Mouse (Mus musculus) layer of hippocampus, postnatal 25 days (tissue): ENCODE measurements around the gene Pde6d. TPM values are rescaled to one million over a fixed set of nuclear protein-coding genes. Genes with fewer than 3 reads are reported as not detected.
"Not testable (repeated sequence)": the region's sequence is repeated elsewhere in the genome, so short reads cannot be mapped to it uniquely, and the experiment has no call there.

Experiments used
- DNase-seq, 2 experiments: peaks; one replicate each; pipeline ENCODE4 v3.0.0; 2022; ENCODE audit warnings: mixed read lengths in 2 of 2, low spot score in 1 of 2; ENCODE audit errors: extremely low spot score in 1 of 2
- total RNA-seq, 2 experiments: library from RNA; stranded (reverse); gene quantifications; 2 replicates each; pipeline ENCODE4 v1.2.3; 2021

Pde6d gene
- total RNA-seq, 2 experiments from 2014 or later, result 55.4 to 61.0 TPM

DNA sequence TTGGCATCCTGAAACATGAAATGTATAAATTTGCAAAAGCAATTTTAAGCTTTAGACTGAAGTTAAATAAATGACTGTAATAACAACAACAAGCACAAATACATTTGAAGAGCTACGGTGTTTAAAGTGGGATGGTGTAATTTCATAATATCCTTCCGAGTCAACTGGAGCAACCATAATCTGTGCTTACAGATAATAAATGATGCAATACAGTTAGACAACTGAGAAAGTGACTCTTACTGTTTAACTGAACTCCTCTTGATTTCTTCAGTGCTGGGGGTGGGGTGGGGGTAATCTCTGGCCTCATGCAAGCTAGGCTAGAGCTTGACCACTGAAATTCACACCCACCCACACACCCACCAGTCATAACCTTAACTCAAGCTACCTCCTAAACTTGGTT is 11.0 kb downstream of the Pde6d start:
- DNase-seq, result no peak

GRCm38 (mm10) chr1:86569292-86569860 is 13.1 kb downstream of the Pde6d start:
- DNase-seq, result no peak

- no peak for DNase-seq
Observed at GRCm38 (mm10) chr1:86568409-86568808, 14.0 kb downstream of the Pde6d start.

DNA sequence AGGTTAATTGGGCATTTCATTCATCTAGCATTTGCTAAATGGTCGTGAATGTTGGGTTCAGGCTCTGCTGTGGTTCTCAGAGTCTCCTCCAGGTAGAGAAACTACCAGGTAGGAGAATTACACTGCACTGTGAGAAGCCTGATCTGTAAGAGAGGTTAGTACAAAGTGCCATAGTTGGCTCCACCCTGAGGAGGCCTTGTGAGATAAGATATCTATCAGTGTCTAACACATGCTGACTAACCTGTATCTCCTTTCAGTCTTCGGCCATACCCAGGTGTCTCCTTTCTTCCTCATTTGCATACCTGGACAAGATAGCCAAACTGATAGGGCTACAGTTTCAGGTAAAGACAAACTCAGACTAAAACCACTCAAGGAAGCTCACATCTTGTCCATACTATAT is 19.8 kb downstream of the Pde6d start:
- DNase-seq, result no peak

GRCm38 (mm10) chr1:86559232-86559631 is 23.2 kb downstream of the Pde6d start:
- DNase-seq, result no peak

DNA sequence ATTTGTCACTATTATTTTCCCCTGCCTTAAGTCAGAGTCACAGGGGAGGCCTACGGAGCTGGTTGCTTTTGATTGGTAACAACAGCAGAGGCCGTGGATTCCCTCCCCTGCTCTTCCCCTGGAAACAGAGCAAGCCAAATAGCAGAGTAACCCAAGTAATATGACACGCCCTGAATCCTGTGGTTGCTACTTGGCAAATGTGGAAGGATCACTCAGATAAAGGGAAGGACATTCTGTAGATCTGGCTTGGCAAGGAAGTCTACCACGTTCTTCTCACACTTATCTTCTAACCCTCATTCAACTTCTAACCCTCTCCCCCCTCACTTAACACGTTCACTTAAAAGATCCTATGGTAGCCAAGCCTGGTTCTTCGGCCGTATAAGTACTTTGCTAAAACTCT is 24.6 kb downstream of the Pde6d start:
- no peak for DNase-seq

DNA sequence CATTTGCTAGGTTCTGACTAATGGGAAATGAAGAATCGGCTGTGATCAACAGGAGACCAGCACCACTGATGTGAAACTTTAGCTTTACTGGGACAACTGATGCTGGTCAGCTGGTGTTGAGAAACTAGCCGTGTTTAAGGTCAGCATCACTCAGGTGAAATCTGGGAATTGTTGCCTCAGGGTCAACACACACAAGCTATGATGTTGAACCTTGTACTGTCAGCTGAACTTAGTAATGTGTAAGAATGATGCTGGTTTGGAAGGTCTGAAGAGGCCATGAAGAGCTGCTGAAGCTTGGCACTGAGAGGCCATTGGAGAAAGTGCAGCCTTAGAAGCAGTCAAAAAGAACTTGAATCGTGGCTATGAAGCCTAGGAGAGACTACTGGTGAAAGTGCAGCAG is 26.8 kb downstream of the Pde6d start:
- no peak for DNase-seq

DNA sequence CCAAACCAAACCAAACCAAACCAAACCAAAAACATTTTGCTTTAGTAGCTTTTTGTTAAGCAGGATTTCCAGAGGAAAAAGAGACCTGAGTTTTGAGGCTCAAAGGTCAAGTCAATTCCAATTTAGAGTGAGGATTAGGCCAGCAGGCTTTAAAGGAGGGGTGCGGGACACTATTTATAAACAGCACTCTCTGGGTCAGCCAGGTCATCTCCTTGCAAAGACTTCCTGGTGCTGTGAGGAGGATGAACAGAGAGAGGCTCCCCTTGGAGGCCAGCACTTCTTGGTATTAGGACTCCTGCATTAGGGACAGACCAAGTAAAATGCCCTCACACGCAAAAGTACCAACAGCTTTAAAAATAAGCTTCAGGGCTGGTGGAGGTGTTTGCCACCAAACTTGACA is 30.6 kb downstream of the Pde6d start:
- no peak for DNase-seq

DNA sequence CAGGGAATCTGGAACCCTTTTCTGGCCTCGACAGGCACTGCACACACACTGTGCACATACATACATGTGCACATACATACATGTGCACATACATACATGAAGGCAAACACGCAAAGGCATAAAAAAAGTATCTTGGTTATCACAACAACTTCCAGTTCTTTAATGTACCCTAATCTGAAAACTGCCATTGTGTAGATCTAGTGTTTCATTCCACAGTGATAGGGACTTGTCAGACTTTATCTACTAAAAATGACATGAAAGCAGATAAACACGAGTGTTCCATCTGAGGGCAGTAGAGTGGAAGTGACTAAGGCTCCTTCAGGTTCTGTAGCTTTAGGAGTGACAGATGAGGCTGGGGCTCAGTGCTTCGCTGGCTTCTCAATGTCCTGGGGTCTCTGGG is 31.1 kb downstream of the Pde6d start:
- DNase-seq, result no peak

GRCm38 (mm10) chr1:86546797-86547196 is 35.6 kb downstream of the Pde6d start:
- DNase-seq, result no peak

DNA sequence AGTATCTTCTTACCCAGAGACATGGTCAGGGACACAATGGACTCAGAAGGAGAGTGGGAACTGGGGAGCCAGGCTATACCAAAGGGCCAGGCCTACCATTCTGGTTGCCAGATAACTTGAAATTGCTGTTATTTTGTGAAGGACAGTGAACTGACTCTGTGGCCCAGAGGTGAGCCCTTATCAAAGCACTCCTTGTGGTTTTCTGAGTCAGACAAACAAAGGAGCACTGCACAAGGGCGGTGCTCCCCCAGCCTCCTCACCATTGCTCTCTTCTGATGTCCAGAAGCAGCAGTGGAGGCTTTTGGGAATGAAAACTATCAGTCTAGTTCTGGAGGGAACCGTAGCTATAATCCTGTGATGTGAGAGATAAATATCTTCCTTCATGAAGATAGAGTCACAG is 39.8 kb downstream of the Pde6d start:
- no peak for DNase-seq

GRCm38 (mm10) chr1:86539583-86539982 is 42.8 kb downstream of the Pde6d start:
- DNase-seq, result not testable (repeated sequence)

DNA sequence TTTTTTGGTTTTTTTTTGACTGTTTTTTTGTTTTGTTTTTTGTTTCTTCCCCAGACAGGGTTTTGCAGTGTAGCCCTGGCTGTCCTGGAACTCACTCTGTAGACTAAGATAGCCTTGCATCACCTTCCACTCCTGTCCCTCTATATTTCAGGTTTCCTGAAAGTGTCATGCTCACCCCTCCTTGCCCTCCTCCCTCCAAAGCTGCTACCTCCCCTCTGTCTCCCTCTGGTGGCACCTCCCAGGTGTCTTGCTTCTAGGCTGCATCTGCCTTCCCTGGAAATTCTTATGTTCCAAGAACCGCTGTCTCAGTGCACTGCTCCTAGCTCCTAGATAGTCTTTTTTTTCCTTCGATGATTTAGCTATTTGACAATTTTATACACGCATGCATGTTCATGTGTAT is 44.0 kb downstream of the Pde6d start:
- DNase-seq, result no peak

- DNase-seq, result no peak
Observed at GRCm38 (mm10) chr1:86533411-86534130, 48.9 kb downstream of the Pde6d start.

DNA sequence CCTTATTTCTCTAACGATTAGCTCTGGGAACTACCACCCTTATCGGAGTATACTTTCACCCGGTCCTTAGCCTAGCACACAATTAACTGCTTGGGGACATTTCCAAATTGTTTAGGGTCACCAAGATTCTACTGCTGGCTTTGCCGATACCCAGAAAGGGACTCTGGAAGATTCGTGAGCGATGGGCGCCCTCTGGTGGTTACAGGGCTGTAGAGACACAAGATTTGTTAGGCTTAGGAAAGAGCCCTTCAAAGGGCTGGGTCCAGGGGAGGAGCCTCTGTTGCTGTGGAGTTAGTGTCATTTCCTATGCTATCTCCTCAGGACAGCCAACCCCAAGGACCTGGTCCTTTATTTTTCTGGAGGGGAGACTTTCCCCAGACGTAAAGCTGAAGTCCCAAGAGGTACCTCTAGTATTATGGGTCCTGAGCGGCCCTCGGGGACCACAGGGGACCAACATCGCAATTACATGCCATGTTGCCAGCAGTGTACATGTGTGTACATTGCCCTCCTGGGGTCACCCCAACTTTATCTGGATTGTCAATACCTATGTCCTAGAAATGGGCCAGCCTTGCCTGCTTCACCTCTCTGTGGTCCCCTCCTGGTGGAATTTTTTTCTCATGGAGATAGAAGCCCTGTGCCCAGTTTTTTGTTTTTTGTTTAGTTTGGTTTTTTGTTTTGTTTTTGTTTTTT is 49.9 kb downstream of the Pde6d start:
- peak; percentile 92 to 99 for DNase-seq

- no peak for DNase-seq
Observed at GRCm38 (mm10) chr1:86531547-86532321, 50.7 kb downstream of the Pde6d start.

DNA sequence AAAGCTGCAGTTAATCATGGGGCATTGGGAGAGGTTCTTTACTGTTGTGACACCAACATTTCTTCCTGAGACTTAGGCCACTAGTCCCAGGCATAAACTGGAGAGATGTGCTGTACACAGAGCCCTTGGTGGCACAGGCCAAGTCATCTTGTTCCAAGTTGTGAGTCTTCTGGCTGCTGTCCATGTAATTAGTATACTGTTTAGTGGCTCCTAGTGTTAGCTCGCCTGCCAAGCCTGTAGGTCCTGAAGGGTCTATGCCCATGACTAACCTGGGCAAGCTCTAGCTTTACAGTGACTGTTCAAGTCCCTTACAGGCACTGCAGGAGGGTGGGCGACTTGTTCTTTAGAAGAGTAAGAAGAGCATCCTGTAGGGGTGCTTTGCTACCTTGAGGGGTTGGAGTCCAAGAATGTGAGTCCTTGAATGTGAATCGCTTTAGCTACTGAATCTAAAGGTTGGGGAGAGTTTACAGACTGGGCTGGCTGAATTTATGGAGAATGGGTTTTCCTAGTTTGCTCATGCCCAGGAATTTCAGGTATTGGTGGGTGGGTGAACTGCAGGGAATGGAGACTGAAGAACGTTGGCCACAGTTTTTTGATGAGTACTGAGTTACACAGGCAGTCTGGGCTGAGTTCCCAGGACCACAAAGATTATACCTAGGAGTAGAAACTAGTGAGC is 51.4 kb downstream of the Pde6d start:
- DNase-seq, result no peak

DNA sequence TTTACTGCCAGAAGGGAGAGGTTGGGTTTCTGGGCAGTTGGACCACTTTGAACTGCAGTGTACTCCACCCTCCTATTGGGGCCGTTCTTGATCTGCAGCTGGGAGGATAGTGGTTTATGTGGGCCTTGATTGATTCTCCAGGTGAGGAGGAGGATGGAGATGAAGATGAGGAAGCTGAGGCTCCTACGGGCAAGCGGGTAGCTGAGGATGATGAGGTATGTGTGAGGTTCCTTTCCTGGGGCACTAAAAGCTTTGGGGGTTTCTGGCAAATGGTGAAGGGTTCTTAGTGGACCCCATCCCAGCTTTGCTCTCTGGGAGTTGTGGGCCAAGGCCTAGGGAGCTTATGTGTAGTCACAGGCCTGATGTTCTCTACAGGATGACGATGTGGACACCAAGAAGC is 52.8 kb downstream of the Pde6d start:
- DNase-seq, result no peak

GRCm38 (mm10) chr1:86528571-86529180 is 53.8 kb downstream of the Pde6d start:
- peak in 1 of 2 experiments; percentile 32 for DNase-seq
